Mouse (Mus musculus): Measurements from ENCODE around the gene Zfp719.

Zfp719 gene

GRCm38 (mm10) chr7:43579440-43580171 lies at the start of gene Zfp719:
Gene Zfp719, plus strand, starts transcription at chr7:43579610.
- DNase-seq (ENCODE audit: low read depth, low spot score) = peak; percentile 97

DNA sequence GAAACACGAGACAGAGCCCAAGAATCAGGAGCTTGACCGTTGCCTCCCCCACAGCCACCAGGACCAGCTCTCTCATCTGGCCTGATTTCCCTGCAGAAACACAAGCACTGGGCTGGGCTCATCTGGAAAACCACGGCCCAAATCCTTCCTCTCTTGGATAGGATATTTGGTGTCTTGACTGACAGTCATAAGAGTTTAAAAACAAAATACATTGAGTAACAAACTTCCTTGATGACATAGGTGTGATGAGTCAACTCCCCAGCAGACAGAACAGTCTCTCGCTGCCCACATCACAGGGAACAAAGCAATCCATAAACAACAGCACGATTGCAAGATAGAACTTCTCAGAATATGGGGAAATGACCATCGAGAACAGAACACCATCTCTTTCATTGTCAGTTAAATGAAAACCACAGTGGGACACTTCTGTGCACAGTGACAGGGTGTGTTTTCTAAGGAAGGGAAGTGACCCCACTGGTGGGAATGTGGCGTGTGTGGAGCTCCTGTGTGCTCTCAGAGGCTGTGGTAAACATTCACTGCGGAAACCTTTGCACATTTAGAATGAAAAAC lies 49.1 kb upstream of the Zfp719 start:
- no peak for DNase-seq (ENCODE audit: low read depth, low spot score)

DNA sequence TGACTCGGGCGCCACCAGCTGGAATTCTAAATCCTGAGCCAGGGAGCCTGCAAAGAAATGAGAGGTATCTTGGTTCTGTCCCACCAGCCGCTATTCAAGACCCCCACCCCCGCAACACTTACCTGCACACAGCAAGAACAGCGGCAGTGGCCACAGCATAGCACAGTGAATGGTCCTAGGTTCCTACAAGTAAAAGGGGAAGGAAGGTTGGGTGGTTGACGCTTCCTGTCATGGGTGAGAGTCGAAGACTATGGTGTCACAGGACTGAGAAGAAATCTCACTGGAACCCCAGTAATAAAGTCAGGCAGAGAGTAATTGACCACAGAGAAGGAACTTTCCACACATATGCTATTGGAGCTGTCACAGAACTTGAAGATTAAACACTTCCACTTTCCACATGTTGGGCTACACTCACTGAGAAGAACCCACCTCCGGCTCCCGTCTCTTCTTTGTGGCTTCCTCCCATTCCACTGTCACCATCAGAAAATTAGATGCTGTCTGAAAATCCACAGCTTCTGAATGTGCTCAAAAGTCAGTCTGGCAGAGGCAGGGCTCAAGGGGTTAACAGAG lies 46.4 kb upstream of the Zfp719 start:
- no peak for DNase-seq (ENCODE audit: low read depth, low spot score)

DNA sequence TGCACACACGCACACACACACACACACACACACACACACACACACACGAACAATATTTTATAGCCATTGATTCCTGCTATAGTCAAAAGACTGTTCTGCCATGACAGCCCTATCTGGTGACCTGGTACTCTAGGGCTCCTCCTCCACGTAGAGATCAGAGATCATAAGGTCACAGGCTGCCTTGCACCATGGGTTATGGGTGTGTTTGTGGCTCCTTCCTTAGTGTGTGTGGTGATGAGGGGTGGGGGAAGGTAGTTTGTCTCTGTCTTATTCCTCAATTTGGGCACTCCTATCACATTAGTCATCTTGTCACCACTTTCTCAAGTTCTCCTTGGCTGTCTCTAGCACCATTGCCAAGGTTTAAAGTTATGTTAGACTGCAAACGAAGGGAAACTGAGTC lies 40.9 kb upstream of the Zfp719 start:
- no peak for DNase-seq (ENCODE audit: low read depth, low spot score)

DNA sequence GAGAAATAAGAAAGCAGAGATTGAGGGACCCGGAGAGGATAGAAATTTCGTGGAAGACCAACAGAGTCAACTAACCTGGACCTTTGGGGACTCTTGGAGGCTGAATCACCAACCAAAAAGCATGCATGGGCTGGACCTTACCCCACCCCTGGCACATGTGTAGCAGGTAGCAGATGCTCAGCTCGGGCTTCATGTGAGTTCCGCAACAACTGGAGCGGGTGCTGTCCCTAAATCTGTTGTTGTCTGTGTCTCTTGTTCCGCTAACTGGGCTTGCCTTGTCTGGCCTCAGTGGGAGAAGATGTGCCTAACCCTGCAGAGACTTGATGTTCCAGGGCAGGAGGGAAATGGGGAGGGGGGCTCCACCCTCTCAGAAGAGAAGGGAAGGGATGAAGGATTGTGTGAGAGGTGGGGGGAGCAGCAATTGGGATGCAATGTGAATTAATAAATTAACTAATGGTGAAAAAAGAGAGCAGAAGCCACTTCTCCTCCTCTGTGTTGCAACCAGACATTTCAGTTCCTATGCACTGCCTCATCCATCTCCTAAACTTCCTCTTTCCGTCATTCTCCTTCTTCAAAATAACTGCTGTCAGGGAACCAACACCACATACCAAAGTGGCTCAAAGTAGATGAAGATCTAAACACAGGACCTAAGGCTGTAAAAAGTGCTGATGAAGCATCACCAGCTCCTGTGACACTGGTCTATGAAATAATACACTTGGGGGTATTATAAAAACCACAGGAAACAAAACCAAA lies 35.0 kb upstream of the Zfp719 start, which contains the start of gene Cd33:
Gene Cd33 (minus strand): TSS at position 204 of the 753 bp plus-strand sequence.
- no peak for DNase-seq (ENCODE audit: low read depth, low spot score)

GRCm38 (mm10) chr7:43545656-43546545 lies 33.5 kb upstream of the Zfp719 start:
- DNase-seq (ENCODE audit: low read depth, low spot score) = no peak

DNA sequence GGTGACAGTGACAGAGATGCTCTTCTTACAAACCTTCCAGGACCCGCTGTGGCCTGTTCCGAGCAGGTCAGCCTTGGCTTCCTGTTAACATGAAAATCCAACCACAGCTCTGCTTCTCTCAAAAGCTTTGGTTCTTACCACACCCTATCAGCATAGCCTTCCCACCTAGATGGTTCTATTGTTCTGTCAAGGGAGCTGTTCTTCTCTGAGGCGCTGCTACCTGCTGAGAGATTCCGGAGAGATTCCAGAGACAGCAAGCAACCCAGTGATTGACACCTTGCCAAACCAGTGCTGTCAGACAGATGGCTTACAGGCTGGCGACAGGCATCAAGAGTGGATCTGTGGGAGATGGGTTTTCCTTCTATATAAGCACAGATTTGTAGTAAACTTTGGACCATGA lies 31.7 kb upstream of the Zfp719 start:
- DNase-seq (ENCODE audit: low read depth, low spot score) = no peak

- no peak for DNase-seq (ENCODE audit: low read depth, low spot score)
Observed at GRCm38 (mm10) chr7:43548206-43548605, 31.2 kb upstream of the Zfp719 start.

GRCm38 (mm10) chr7:43553153-43553552 lies 26.3 kb upstream of the Zfp719 start:
- DNase-seq (ENCODE audit: low read depth, low spot score) = no peak

DNA sequence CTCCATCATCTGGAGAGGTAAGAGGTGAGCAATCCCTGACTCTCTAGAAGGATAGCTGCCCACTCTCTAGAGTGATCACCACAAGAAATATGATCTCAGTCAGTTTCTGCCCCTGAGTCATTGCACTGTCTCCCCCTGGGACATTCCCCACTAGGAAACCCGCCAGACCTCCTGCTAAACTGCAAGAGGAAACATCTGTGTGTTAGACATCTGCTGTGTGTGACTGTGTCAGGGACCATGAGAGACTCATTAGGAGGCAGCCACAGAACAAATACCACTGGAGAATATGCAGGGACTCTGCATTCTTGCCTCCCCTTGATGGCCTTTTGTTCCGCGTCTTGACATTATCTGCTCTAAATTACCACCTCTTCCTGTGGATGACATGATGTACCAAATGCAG lies 24.9 kb upstream of the Zfp719 start:
- DNase-seq (ENCODE audit: low read depth, low spot score) = no peak

GRCm38 (mm10) chr7:43555351-43555750 lies 24.1 kb upstream of the Zfp719 start:
- DNase-seq (ENCODE audit: low read depth, low spot score) = no peak

DNA sequence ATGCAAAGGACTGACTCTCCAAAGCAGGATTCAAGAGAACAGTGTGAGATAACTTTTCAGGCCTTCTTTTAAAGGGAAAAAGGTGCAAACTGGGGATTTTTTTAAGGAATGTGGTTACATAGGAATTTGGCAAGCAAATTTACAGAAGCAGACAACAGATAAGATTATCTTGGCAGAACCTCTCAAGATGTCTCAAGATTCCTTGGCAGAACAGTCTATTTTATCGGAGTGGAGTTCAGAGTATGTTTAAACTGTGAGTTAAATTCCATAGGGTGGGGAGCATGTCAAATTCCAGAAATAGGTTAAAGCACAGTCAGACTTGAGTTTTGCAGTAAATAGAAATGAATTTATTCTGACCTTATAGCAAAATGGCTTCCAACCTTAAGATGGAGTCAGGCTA lies 22.5 kb upstream of the Zfp719 start:
- DNase-seq (ENCODE audit: low read depth, low spot score) = no peak

DNA sequence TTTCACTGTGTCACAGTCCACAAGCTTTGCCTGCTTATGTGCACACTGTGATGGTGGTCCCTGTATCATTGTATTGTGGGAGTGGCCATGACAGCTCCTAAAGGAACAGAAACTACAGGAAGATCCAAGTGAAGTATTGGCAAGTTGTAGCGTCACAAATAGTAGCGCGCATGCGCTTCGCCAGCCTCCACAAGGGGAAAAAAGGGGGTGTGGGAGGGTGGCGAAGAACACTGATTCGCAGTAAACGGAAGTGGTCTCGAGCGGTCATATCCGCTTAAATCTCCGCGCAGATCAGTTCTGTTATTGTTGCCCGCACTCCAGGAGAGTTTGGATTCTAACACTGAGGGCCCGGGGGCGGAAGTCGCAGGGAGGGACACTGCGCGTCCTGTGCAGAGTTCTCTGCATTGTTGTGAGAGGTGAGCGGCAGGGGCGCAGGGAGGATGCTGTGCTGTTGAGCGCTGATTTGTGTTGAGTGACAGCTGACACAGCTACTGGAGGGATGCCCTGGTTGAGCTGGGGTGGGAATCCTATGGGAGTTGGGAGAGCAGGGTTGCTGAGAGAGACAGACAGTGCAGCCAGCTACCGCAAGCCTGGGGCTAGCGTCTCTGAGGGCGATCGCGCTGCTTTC lies 17.3 kb upstream of the Zfp719 start, which contains the start of gene Zfp658:
Gene Zfp658 (plus strand): TSS at position 251 of the 628 bp plus-strand sequence.
- DNase-seq (ENCODE audit: low read depth, low spot score) = peak; percentile 93

DNA sequence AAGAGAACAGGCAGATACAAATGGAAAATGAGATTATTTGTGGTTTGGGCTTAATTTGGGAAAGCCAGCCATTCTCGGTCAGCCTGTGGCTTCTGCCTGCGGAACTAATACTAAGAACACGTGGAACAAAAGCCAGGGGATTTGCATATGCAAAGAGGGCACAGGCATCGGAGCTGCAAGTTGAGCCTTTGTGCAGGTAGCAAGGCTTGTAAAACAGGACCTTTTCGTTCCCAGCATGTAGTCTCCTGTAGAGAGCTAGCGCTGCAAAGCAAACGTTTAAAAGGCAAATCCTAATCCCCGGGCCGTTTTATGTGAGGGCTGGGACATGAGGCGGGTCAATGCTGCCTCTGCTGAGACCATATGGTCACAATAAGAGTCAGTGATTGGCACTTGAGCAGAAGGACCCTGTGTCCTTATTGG lies 16.7 kb upstream of the Zfp719 start:
- DNase-seq (ENCODE audit: low read depth, low spot score) = peak; percentile 47

- peak; percentile 8 for DNase-seq (ENCODE audit: low read depth, low spot score)
Observed at GRCm38 (mm10) chr7:43563300-43563699, 16.1 kb upstream of the Zfp719 start.

DNA sequence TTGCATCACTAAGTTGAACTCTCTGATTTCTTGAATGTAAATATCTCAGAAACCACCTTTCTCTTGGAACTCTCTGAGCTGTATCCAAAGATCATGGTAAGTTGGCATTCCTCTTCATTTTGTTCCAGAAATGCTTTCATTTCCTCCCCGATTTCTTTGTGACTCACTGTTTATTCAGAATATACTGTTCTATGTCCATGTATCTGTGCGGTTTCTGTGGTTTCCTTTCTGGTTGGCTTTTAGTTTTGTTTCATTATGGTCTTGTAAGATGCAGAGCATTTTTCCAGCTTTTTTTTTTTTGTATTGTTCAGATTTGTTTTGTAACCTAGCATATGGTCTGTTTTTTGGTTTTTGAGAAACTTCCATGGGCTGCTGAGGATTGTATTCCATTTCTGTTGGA lies 8.2 kb upstream of the Zfp719 start:
- no peak for DNase-seq (ENCODE audit: low read depth, low spot score)

GRCm38 (mm10) chr7:43580526-43580925 lies 1.1 kb downstream of the Zfp719 start:
- no peak for DNase-seq (ENCODE audit: low read depth, low spot score)

- peak; percentile 29 for DNase-seq (ENCODE audit: low read depth, low spot score)
Observed at GRCm38 (mm10) chr7:43584790-43585189, 5.4 kb downstream of the Zfp719 start.

DNA sequence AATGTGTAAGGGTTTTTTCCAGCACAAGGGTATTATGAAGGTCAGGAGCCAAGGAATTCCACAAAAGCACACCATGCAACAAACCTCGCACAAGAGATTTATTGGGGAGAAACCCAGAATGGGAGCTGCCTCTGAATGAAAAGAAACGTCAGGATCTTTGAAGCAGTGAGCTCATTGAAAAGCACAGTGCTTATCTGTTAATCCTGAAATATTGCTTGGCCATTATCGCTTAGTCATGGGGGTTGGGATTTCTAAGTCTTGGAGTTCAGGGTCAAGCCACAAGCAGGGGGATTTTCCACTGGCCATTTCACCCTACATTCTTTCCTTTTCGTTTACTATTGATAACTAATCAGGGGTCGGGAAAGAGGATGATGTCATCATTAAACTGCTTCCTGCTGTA lies 22.5 kb downstream of the Zfp719 start:
- no peak for DNase-seq (ENCODE audit: low read depth, low spot score)

- peak; percentile 57 for DNase-seq (ENCODE audit: low read depth, low spot score)
Observed at GRCm38 (mm10) chr7:43606896-43607742, 27.7 kb downstream of the Zfp719 start, which contains the start of gene Zfp819. Gene Zfp819, plus strand, starts transcription at chr7:43607169.

All from CD4-positive, CD25-positive, alpha-beta regulatory T cell, adult 2 months (primary cell).